Comparison of ENCODE assay signal across 17 mouse cellular contexts in the genomic region with DNA sequence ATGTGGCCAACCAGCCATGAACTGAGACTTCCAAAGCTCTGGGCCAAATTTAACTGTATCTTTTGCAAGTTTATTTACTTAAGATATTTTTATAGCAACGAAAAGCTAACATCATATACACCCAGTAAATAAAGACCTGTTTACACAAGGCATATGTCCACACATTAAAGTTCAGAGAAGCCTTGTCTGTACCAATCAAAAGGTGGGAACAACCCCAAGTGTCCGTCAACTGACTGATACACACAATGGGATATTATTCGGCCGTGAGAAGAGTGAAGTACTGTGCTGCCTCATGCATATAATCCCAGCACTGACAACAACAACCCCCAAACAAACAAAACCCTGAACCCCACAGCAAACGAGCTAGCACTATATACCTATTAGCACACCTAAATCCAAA. TPM values are rescaled to one million over a fixed set of nuclear protein-coding genes. Genes with fewer than 3 reads are reported as not detected.
DNase-seq lines count a peak whose midpoint lies in the region; ATAC-seq lines count a peak whose summit lies in the region.
"Had no signal": no experiment of that assay in that cellular context is flagged by ENCODE, and none has a peak within 500 bp of the region (broad histone marks: within the 10 kb centered on the region; RNA-seq: fewer than 3 reads in every experiment).

No protein-coding gene starts in this region.

- no peak overlapping the region for H3K9ac ChIP-seq in kidney, embryonic 15.5 days
- no peak overlapping the region for H3K9ac ChIP-seq in lung, embryonic 16.5 days (ENCODE audit: low read length)
- H3K9ac ChIP-seq: hindbrain, embryonic 12.5 days; liver, embryonic 14.5 days; midbrain, embryonic 12.5 days had no signal

- 53% methylated on average over 5 of the region's 5 CpGs for WGBS in kidney, embryonic 15.5 days
- WGBS in lung, embryonic 16.5 days, result 51% methylated on average over 5 of the region's 5 CpGs
- WGBS in large intestine, adult 2 months, result 26% methylated on average over 5 of the region's 5 CpGs

- H3K27me3 ChIP-seq in kidney, embryonic 15.5 days, result no peaks in the 10 kb centered on the region
- H3K27me3 ChIP-seq in lung, embryonic 16.5 days (ENCODE audit: control insufficient read depth, insufficient read depth, low read depth, low read length), result no peaks in the 10 kb centered on the region
- H3K27me3 ChIP-seq: hindbrain, embryonic 12.5 days; midbrain, embryonic 12.5 days had no signal

- no peak for DNase-seq in kidney, adult 9 months
- no peak for DNase-seq in lung, adult 18-20 months
- DNase-seq in large intestine, adult 2 months (ENCODE audit: low read depth, low spot score), result peak; percentile 25
- DNase-seq in cerebellum, adult 8-10 months, result no peak
- DNase-seq in adrenal gland, adult 2 months, result no peak
- DNase-seq: cerebellum, postnatal 10 days; embryo, embryonic 11 days; gastrocnemius, postnatal 10 days; retina, postnatal 1 day had no signal

- H3K4me2 ChIP-seq in kidney, embryonic 15.5 days, result no peak overlapping the region
- H3K4me2 ChIP-seq in lung, embryonic 16.5 days (ENCODE audit: low read depth, low read length), result no peak overlapping the region
- H3K4me2 ChIP-seq: hindbrain, embryonic 12.5 days; midbrain, embryonic 12.5 days had no signal

- no peak for ATAC-seq in kidney, embryonic 15.5 days (replicated peaks; ENCODE audit: low FRiP score)
- ATAC-seq in lung, embryonic 16.5 days (ENCODE audit: low read depth), result no peak
- ATAC-seq: inflammation-experienced regulatory T-cells, adult 6 months had no signal

- no peaks in the 10 kb centered on the region for H3K9me3 ChIP-seq in kidney, embryonic 15.5 days (replicated peaks)
- no peaks in the 10 kb centered on the region for H3K9me3 ChIP-seq in lung, embryonic 16.5 days (ENCODE audit: control insufficient read depth, low read length)
- H3K9me3 ChIP-seq: hindbrain, embryonic 12.5 days; limb, embryonic 10.5 days; midbrain, embryonic 12.5 days had no signal

- H3K4me3 ChIP-seq in kidney, embryonic 15.5 days (replicated peaks), result no peak overlapping the region
- H3K4me3 ChIP-seq in lung, embryonic 16.5 days (ENCODE audit: low read length), result no peak overlapping the region
- H3K4me3 ChIP-seq: hindbrain, embryonic 12.5 days; limb, embryonic 10.5 days; midbrain, embryonic 12.5 days had no signal

- peaks cover 82% of the 10 kb centered on the region for H3K4me1 ChIP-seq in kidney, embryonic 15.5 days
- peaks cover 45% of the 10 kb centered on the region for H3K4me1 ChIP-seq in lung, embryonic 16.5 days (replicated peaks; ENCODE audit: control insufficient read depth, insufficient read depth, low read length)

- no peaks in the 10 kb centered on the region for H3K36me3 ChIP-seq in kidney, embryonic 15.5 days
- H3K36me3 ChIP-seq in lung, embryonic 16.5 days (ENCODE audit: control insufficient read depth, insufficient read depth, low read length), result no peaks in the 10 kb centered on the region
- H3K36me3 ChIP-seq: hindbrain, embryonic 12.5 days; limb, embryonic 10.5 days; midbrain, embryonic 12.5 days had no signal

- H3K27ac ChIP-seq in kidney, embryonic 15.5 days, result peak overlapping the region; percentile 77
- H3K27ac ChIP-seq in lung, embryonic 16.5 days (ENCODE audit: low read length), result 0 out of 2 replicates have a peak overlapping the region, but pooled peaks have one; percentile 11
- H3K27ac ChIP-seq: hindbrain, embryonic 12.5 days; limb, embryonic 10.5 days; liver, embryonic 14.5 days; macrophage; midbrain, embryonic 12.5 days had no signal

RNA-seq across cellular contexts. Expression of a gene that starts 18.2 kb away (rescaled TPM):
- 15.9 and 16.1 TPM in 2 replicates for polyA plus RNA-seq in kidney, embryonic 15.5 days (2015; fragmentation: Nextera tagmentation; extraction: Ambion mirVana)
- 8.4 and 8.5 TPM in 2 replicates for polyA plus RNA-seq in lung, embryonic 16.5 days (2015; fragmentation: Nextera tagmentation; extraction: Ambion mirVana)
- 35.9 and 37.1 TPM in 2 replicates for polyA plus RNA-seq in large intestine, adult 2 months (2012; rRNA removed)
- 100 to 1,000 TPM; 116 to 121 TPM for total RNA-seq in adrenal gland, adult 2 months (2021)
- 153 and 200 TPM in 2 replicates for polyA plus RNA-seq in adrenal gland, adult 2 months (2012; rRNA removed)
